8 mouse cellular contexts compared by ENCODE assay signal in the genomic region with DNA sequence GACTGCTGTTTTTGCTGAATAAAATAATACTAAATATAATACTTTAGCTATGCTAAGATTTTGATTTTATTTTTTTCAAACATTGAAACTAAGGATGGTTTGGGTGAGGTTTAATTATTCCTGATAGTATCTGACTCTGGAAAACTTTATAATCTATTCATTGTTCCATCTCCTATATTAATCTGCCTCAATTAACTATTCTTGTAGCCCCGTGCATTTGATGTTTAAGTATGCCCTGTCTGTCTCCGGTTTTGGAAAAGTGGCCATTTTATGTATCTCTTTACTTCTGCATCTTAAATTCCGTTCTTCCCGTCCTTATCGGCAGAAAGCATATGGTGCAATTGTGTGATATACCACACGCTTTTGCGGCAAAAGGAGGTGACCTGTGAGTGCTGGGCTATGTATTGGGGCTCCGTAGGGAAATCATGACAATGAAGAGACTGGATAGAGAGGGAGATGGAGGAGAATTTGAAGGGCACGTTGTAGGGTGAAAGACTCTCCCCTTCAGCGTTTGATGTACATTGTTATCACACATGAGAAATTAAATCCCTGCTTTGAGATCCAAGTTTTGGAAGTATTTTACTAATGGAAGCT. TPM values are rescaled to one million over a fixed set of nuclear protein-coding genes. Genes with fewer than 3 reads are reported as not detected.
DNase-seq lines count a peak whose midpoint lies in the region; ATAC-seq and TF ChIP-seq lines count a peak whose summit lies in the region.

No protein-coding gene starts in this region.

- WGBS in lung, embryonic 14.5 days, result 4% methylated on average over 10 of the region's 10 CpGs
- 22% methylated on average over 10 of the region's 10 CpGs for WGBS in forebrain, embryonic 11.5 days
- WGBS in stomach, embryonic 14.5 days, result 6% methylated on average over 10 of the region's 10 CpGs

- H3K27me3 ChIP-seq in lung, embryonic 14.5 days (ENCODE audit: insufficient read depth, low read length), result no peaks in the 10 kb centered on the region
- no peaks in the 10 kb centered on the region for H3K27me3 ChIP-seq in forebrain, embryonic 11.5 days (ENCODE audit: control insufficient read depth, insufficient read depth, low read length)
- no peaks in the 10 kb centered on the region for H3K27me3 ChIP-seq in stomach, embryonic 14.5 days (ENCODE audit: control insufficient read depth, insufficient read depth, low read length)

- H3K9ac ChIP-seq in lung, embryonic 14.5 days, result peak overlapping the region; percentile 97
- H3K9ac ChIP-seq in forebrain, embryonic 11.5 days (ENCODE audit: low read length), result peak overlapping the region; percentile 89
- peak overlapping the region; percentile 95 for H3K9ac ChIP-seq in stomach, embryonic 14.5 days (replicated peaks; ENCODE audit: low read depth, low read length)

- H3K36me3 ChIP-seq in lung, embryonic 14.5 days (ENCODE audit: insufficient read depth), result 0 out of 2 replicates have a peak, but pooled peaks cover 9% of the 10 kb centered on the region
- no peaks in the 10 kb centered on the region for H3K36me3 ChIP-seq in forebrain, embryonic 11.5 days (ENCODE audit: control insufficient read depth, insufficient read depth, low read length)
- H3K36me3 ChIP-seq in stomach, embryonic 14.5 days (ENCODE audit: control insufficient read depth, insufficient read depth, low read length), result no peaks in the 10 kb centered on the region

- no peak for ATAC-seq in lung, embryonic 14.5 days (ENCODE audit: insufficient read depth)
- ATAC-seq in forebrain, embryonic 11.5 days (replicated peaks; ENCODE audit: low FRiP score), result no peak
- no peak for ATAC-seq in stomach, embryonic 14.5 days (ENCODE audit: insufficient number of reproducible peaks, insufficient read depth, low FRiP score, low read depth)

- DNase-seq in lung, embryonic 14.5 days, result peak; percentile 53
- DNase-seq in lung, adult 18-20 months, result no peak
- no peak for DNase-seq in forebrain, embryonic 11.5 days (ENCODE audit: low spot score)
- peak; percentile 45 for DNase-seq in liver
- DNase-seq in gastrocnemius, postnatal 36 days, result no peak
- DNase-seq in layer of hippocampus, postnatal 36 days, result no peak
- DNase-seq in layer of hippocampus, adult 8-10 months (ENCODE audit: low spot score in 2 of 2), result no peak

- intact Hi-C loops in gastrocnemius, postnatal 36 days (cut with DNase I), result no loop called here

- peak overlapping the region; percentile 90 for H3K4me2 ChIP-seq in lung, embryonic 14.5 days
- H3K4me2 ChIP-seq in forebrain, embryonic 11.5 days (ENCODE audit: low read depth, low read length, severe bottlenecking), result peak overlapping the region; percentile 78
- H3K4me2 ChIP-seq in stomach, embryonic 14.5 days (replicated peaks; ENCODE audit: low read depth, low read length), result peak overlapping the region; percentile 46

- no peak for TF ChIP-seq CTCF in lung, embryonic 14.5 days (IDR thresholded peaks at IDR 0.05; ENCODE audit: low read depth)

- H3K4me3 ChIP-seq in lung, embryonic 14.5 days (ENCODE audit: low read depth, low read length), result peak overlapping the region; percentile 92
- peak overlapping the region; percentile 54 for H3K4me3 ChIP-seq in forebrain, embryonic 11.5 days (ENCODE audit: low read depth, low read length)
- peak overlapping the region; percentile 92 for H3K4me3 ChIP-seq in stomach, embryonic 14.5 days (ENCODE audit: low read depth, low read length)

- H3K27ac ChIP-seq in lung, embryonic 14.5 days (ENCODE audit: low read depth), result peak overlapping the region; percentile 92
- peak overlapping the region; percentile 31; the same call in 1 of the 2 replicates for H3K27ac ChIP-seq in forebrain, embryonic 11.5 days (ENCODE audit: low read depth, low read length)
- H3K27ac ChIP-seq in stomach, embryonic 14.5 days (ENCODE audit: low read length), result peak overlapping the region; percentile 96; the same call in 1 of the 2 replicates

- H3K4me1 ChIP-seq in lung, embryonic 14.5 days (ENCODE audit: insufficient read depth), result peaks cover 7% of the 10 kb centered on the region; the same call in 1 of the 2 replicates
- H3K4me1 ChIP-seq in forebrain, embryonic 11.5 days (replicated peaks; ENCODE audit: control insufficient read depth, insufficient read depth, low read length), result peaks cover 4% of the 10 kb centered on the region; the same call in 1 of the 2 replicates
- peaks cover 4% of the 10 kb centered on the region; the same call in 1 of the 2 replicates for H3K4me1 ChIP-seq in stomach, embryonic 14.5 days (ENCODE audit: control insufficient read depth, insufficient read depth, low read length)

- no peaks in the 10 kb centered on the region for H3K9me3 ChIP-seq in lung, embryonic 14.5 days (ENCODE audit: low read depth, low read length)
- H3K9me3 ChIP-seq in forebrain, embryonic 11.5 days (ENCODE audit: control insufficient read depth, low read length), result no peaks in the 10 kb centered on the region
- H3K9me3 ChIP-seq in stomach, embryonic 14.5 days (ENCODE audit: control insufficient read depth, low read depth, low read length), result no peaks in the 10 kb centered on the region

RNA-seq across cellular contexts. Expression of a gene that starts 2.2 kb away (rescaled TPM):
- polyA plus RNA-seq in lung, embryonic 14.5 days (2014; fragmentation: Nextera tagmentation; extraction: Ambion mirVana), result 168 and 179 TPM in 2 replicates
- 163 and 165 TPM in 2 replicates for polyA plus RNA-seq in forebrain, embryonic 11.5 days (2014; fragmentation: Nextera tagmentation; extraction: Ambion mirVana)
- polyA plus RNA-seq in stomach, embryonic 14.5 days (2014; fragmentation: Nextera tagmentation; extraction: Ambion mirVana), result 114 and 118 TPM in 2 replicates
- 10 to 100 TPM; 12.7 to 20.7 TPM for total RNA-seq in gastrocnemius, postnatal 36 days (2021)
- total RNA-seq in layer of hippocampus, postnatal 36 days (2021), result 100 to 1,000 TPM; 140 to 143 TPM
- total RNA-seq in layer of hippocampus, adult 8-10 months (2022), result 100 to 1,000 TPM; 139 to 165 (median 152) TPM

Comparison
In these comparisons a context has a peak if more than half of its experiments do, and no peak if none do; other contexts are left out.
1. DNase-seq: peak in lung, embryonic 14.5 days (single experiment) and liver (single experiment); none in lung, adult 18-20 months (0 of 2), forebrain, embryonic 11.5 days (single experiment), gastrocnemius, postnatal 36 days (0 of 2), layer of hippocampus, postnatal 36 days (0 of 2) and layer of hippocampus, adult 8-10 months (0 of 2).
2. H3K27ac ChIP-seq: peak in every context shown above with its lines; median percentile 96 in stomach, embryonic 14.5 days; 92 in lung, embryonic 14.5 days; 31 in forebrain, embryonic 11.5 days.
3. RNA of a gene that starts 2.2 kb away (total RNA-seq): 139 to 165 TPM in layer of hippocampus, adult 8-10 months and 140 to 143 TPM in layer of hippocampus, postnatal 36 days; 12.7 to 20.7 TPM in gastrocnemius, postnatal 36 days; every median in the first group is over 4 times any median in the second.
4. Peak in every context shown above with its lines, with median percentiles within 50 percentile points of each other: H3K4me2 ChIP-seq, H3K4me3 ChIP-seq and H3K9ac ChIP-seq.